8 mouse cellular contexts compared by ENCODE assay signal in genomic region chrX:85777141-85777540, GRCm38 (mm10). TPM values are rescaled to one million over a fixed set of nuclear protein-coding genes. Genes with fewer than 3 reads are reported as not detected.
DNase-seq lines count a peak whose midpoint lies in the region; ATAC-seq and TF ChIP-seq lines count a peak whose summit lies in the region.

No protein-coding gene starts in this region.

- no peaks in the 10 kb centered on the region for H3K4me1 ChIP-seq in hindbrain, postnatal 0 days (ENCODE audit: insufficient read depth, low read length)
- 0 out of 2 replicates have a peak, but pooled peaks cover 5% of the 10 kb centered on the region for H3K4me1 ChIP-seq in liver, embryonic 12.5 days
- no peaks in the 10 kb centered on the region for H3K4me1 ChIP-seq in neural tube, embryonic 12.5 days

- peak overlapping the region; percentile 63 for H3K9ac ChIP-seq in hindbrain, postnatal 0 days (replicated peaks; ENCODE audit: low read length)
- peak overlapping the region; percentile 69 for H3K9ac ChIP-seq in liver, embryonic 12.5 days
- peak overlapping the region; percentile 47; the same call in 1 of the 2 replicates for H3K9ac ChIP-seq in neural tube, embryonic 12.5 days

- no peak for DNase-seq in left cerebral cortex, adult 2 months (ENCODE audit: extremely low spot score in 1 of 2, low spot score in 2 of 2)
- no peak for DNase-seq in left cerebral cortex, adult 9 months (ENCODE audit: low spot score in 2 of 2)
- peak; percentile 16 for DNase-seq in T-cell, adult 2 months (ENCODE audit: low spot score)
- DNase-seq in hindbrain, postnatal 0 days (ENCODE audit: low spot score): peak; percentile 65
- no peak for DNase-seq in layer of hippocampus, postnatal 36 days

- H3K4me2 ChIP-seq in hindbrain, postnatal 0 days (ENCODE audit: low read depth, low read length): peak overlapping the region; percentile 55
- peak overlapping the region; percentile 69 for H3K4me2 ChIP-seq in liver, embryonic 12.5 days
- H3K4me2 ChIP-seq in neural tube, embryonic 12.5 days (replicated peaks): peak overlapping the region; percentile 49

- peak overlapping the region; percentile 90 for H3K27ac ChIP-seq in left cerebral cortex, adult 2 months
- H3K27ac ChIP-seq in hindbrain, postnatal 0 days: peak overlapping the region; percentile 92
- H3K27ac ChIP-seq in liver, embryonic 12.5 days: peak overlapping the region; percentile 86
- H3K27ac ChIP-seq in neural tube, embryonic 12.5 days: no peak overlapping the region

- H3K4me3 ChIP-seq in left cerebral cortex, adult 2 months: peak overlapping the region; percentile 55
- peak overlapping the region; percentile 51 for H3K4me3 ChIP-seq in hindbrain, postnatal 0 days (ENCODE audit: low read length)
- H3K4me3 ChIP-seq in liver, embryonic 12.5 days: peak overlapping the region; percentile 66
- H3K4me3 ChIP-seq in neural tube, embryonic 12.5 days: peak overlapping the region; percentile 42

- ATAC-seq in erythroid progenitor cell, adult 5-6 weeks (replicated peaks; ENCODE audit: low FRiP score, poor library complexity, severe bottlenecking): peak; percentile 60
- peak; percentile 53 for ATAC-seq in hindbrain, postnatal 0 days
- peak; percentile 50 for ATAC-seq in liver, embryonic 12.5 days
- ATAC-seq in neural tube, embryonic 12.5 days (ENCODE audit: low FRiP score, low read depth): peak; percentile 74

- intact Hi-C loops in left cerebral cortex, adult 2 months (cut with DNase I): loop anchor here (5.0 to 10.0 kb wide), 2 partner anchors 58 to 100 kb away; no protein-coding TSS in a partner anchor

- no peaks in the 10 kb centered on the region for H3K27me3 ChIP-seq in hindbrain, postnatal 0 days (ENCODE audit: insufficient read depth, low read length)
- no peaks in the 10 kb centered on the region for H3K27me3 ChIP-seq in liver, embryonic 12.5 days (replicated peaks)
- H3K27me3 ChIP-seq in neural tube, embryonic 12.5 days (replicated peaks): no peaks in the 10 kb centered on the region

- 38% methylated on average over 17 of the region's 17 CpGs for WGBS in hindbrain, postnatal 0 days
- 13% methylated on average over 17 of the region's 17 CpGs for WGBS in liver, embryonic 12.5 days (ENCODE audit: insufficient replicate concordance)
- 22% methylated on average over 17 of the region's 17 CpGs for WGBS in neural tube, embryonic 12.5 days

- no peaks in the 10 kb centered on the region for H3K9me3 ChIP-seq in hindbrain, postnatal 0 days (ENCODE audit: low read length)
- H3K9me3 ChIP-seq in liver, embryonic 12.5 days (replicated peaks): no peaks in the 10 kb centered on the region
- H3K9me3 ChIP-seq in neural tube, embryonic 12.5 days: no peaks in the 10 kb centered on the region

- no peak for TF ChIP-seq CTCF in left cerebral cortex, adult 2 months (IDR thresholded peaks at IDR 0.05)
- no peak for TF ChIP-seq CTCF in hindbrain, postnatal 0 days (IDR thresholded peaks at IDR 0.05; ENCODE audit: low read depth)

- H3K36me3 ChIP-seq in hindbrain, postnatal 0 days (ENCODE audit: insufficient read depth, low read length): no peaks in the 10 kb centered on the region
- H3K36me3 ChIP-seq in liver, embryonic 12.5 days: no peaks in the 10 kb centered on the region
- no peaks in the 10 kb centered on the region for H3K36me3 ChIP-seq in neural tube, embryonic 12.5 days

RNA-seq across cellular contexts. Expression of gene Gk, which starts 0.5 kb away (rescaled TPM):
- 10 to 100 TPM; 20.3 to 23.3 TPM for total RNA-seq in left cerebral cortex, adult 2 months (2021)
- 6.3 and 9.4 TPM in 2 replicates for total RNA-seq in erythroid progenitor cell, adult 5-6 weeks (2015; ENCODE audit: low replicate concordance)
- total RNA-seq in erythroid progenitor cell, adult 5-6 weeks (2017; ENCODE audit: low replicate concordance): 2.2 and 12.8 TPM in 2 replicates
- total RNA-seq in hindbrain, postnatal 0 days (2014; rRNA removed): 8.1 and 9.8 TPM in 2 replicates
- polyA plus RNA-seq in hindbrain, postnatal 0 days (2015; fragmentation: Nextera tagmentation; extraction: Ambion mirVana): 11.1 and 12.5 TPM in 2 replicates
- polyA plus RNA-seq in liver, embryonic 12.5 days (2016; fragmentation: Nextera tagmentation; extraction: Ambion mirVana): 4.8 and 5.1 TPM in 2 replicates
- 5.3 and 8.2 TPM in 2 replicates for polyA plus RNA-seq in neural tube, embryonic 12.5 days (2016; fragmentation: Nextera tagmentation; extraction: Ambion mirVana)
- total RNA-seq in layer of hippocampus, postnatal 36 days (2021): 10 to 100 TPM; 26.2 to 28.1 TPM

Comparison
In these comparisons a context has a peak if more than half of its experiments do, and no peak if none do; other contexts are left out.
1. DNase-seq: peak in T-cell, adult 2 months (single experiment) and hindbrain, postnatal 0 days (single experiment); none in left cerebral cortex, adult 2 months (0 of 2), left cerebral cortex, adult 9 months (0 of 2) and layer of hippocampus, postnatal 36 days (0 of 2).
2. Peak in every context shown above with its lines, with median percentiles within 50 percentile points of each other: H3K4me3 ChIP-seq, ATAC-seq, H3K4me2 ChIP-seq and H3K9ac ChIP-seq.